Mouse (Mus musculus) megakaryocyte, embryonic 14.5 days (primary cell): ENCODE measurements around the gene Akain1.

ENCODE experiments used
- FLI1 ChIP-seq: IDR thresholded peaks from 2 replicates; pipeline ENCODE4 v1.6.1; 2012; ENCODE audit warnings: low read length, inconsistent platforms, mixed read lengths
- GATA1 ChIP-seq: IDR thresholded peaks from 3 replicates; pipeline ENCODE4 v1.6.1; 2012; ENCODE audit warnings: mixed read lengths, low read length, inconsistent platforms, borderline replicate concordance

- TF ChIP-seq GATA1 (no peak), FLI1 (no peak)
These were observed 35.0 kb downstream of the Akain1 start for GRCm38 (mm10) chr17:69474084-69474483.
